Mouse (Mus musculus) heart, postnatal 14 days (tissue): ENCODE results near the gene Daam2. TPM values are rescaled to one million over a fixed set of nuclear protein-coding genes. Genes with fewer than 3 reads are reported as not detected.
A peak's percentile ranks its signal among the peaks of the same experiment; 100 is the strongest.
"Not testable (repeated sequence)": the region's sequence is repeated elsewhere in the genome, so short reads cannot be mapped to it uniquely, and the experiment has no call there.

Experiments used
- DNase-seq, 2 experiments: peaks; one replicate each; pipeline ENCODE4 v3.0.0; 2021 to 2022
- intact Hi-C: fragments of 180-260 bp; cut with DNase I; formaldehyde crosslinking; loops from one replicate; pipeline ENCODE4 v1.15.1; 2025
- total RNA-seq, 2 experiments: library from RNA; stranded (reverse); gene quantifications; 2 replicates each; pipeline ENCODE4 v1.2.3; 2021

Gene Daam2
- total RNA-seq, 2 experiments from 2014 or later, result 10.6 to 13.0 TPM

- intact Hi-C loops, result not testable (repeated sequence)
- DNase-seq, result peak in 1 of 2 experiments; percentile 0
These were observed 126.8 kb downstream of the Daam2 start for GRCm38 (mm10) chr17:49437306-49437705.

GRCm38 (mm10) chr17:49436631-49437030, 127.5 kb downstream of the Daam2 start:
- no peak for DNase-seq

GRCm38 (mm10) chr17:49435081-49435480, 129.1 kb downstream of the Daam2 start:
- peak in 1 of 2 experiments; percentile 0 for DNase-seq
- intact Hi-C loops, result loop anchor here (2.0 kb wide), 1 partner anchor 22 kb away; no protein-coding TSS in a partner anchor

More at GRCm38 (mm10) chr17:49436631-49437030, 127.5 kb downstream of the Daam2 start:
- intact Hi-C loops, result no loop called here

GRCm38 (mm10) chr17:49434236-49434635, 129.9 kb downstream of the Daam2 start:
- intact Hi-C loops, result loop anchor here (2.0 kb wide), 1 partner anchor 23 kb away; no protein-coding TSS in a partner anchor

GRCm38 (mm10) chr17:49433071-49433470, 131.1 kb downstream of the Daam2 start:
- intact Hi-C loops, result no loop called here
- no peak for DNase-seq

More at GRCm38 (mm10) chr17:49434236-49434635, 129.9 kb downstream of the Daam2 start:
- DNase-seq, result peak in 1 of 2 experiments; percentile 0

GRCm38 (mm10) chr17:49432071-49432711, 132.0 kb downstream of the Daam2 start:
- DNase-seq, result peak; percentile 69 to 70
- intact Hi-C loops, result no loop called here

GRCm38 (mm10) chr17:49431176-49431575, 133.0 kb downstream of the Daam2 start:
- intact Hi-C loops, result no loop called here
- no peak for DNase-seq

GRCm38 (mm10) chr17:49430136-49430535, 134.0 kb downstream of the Daam2 start:
- peak in 1 of 2 experiments; percentile 18 for DNase-seq
- intact Hi-C loops, result no loop called here

- intact Hi-C loops, result no loop called here
- no peak for DNase-seq
These were observed 134.5 kb downstream of the Daam2 start for GRCm38 (mm10) chr17:49429471-49430129.

GRCm38 (mm10) chr17:49428751-49429415, 135.3 kb downstream of the Daam2 start:
- peak; percentile 22 to 25 for DNase-seq
- intact Hi-C loops, result no loop called here

- intact Hi-C loops, result no loop called here
- DNase-seq, result peak; percentile 93 to 96
These were observed 135.9 kb downstream of the Daam2 start, which contains the start of gene Mocs1 for GRCm38 (mm10) chr17:49428239-49428688. Mocs1 (plus strand) TSS chr17:49428362.

- intact Hi-C loops, result no loop called here
These were observed 136.4 kb downstream of the Daam2 start for GRCm38 (mm10) chr17:49427631-49428238.

GRCm38 (mm10) chr17:49423872-49424271, 140.3 kb downstream of the Daam2 start:
- DNase-seq, result no peak
- intact Hi-C loops, result no loop called here

More at GRCm38 (mm10) chr17:49427631-49428238, 136.4 kb downstream of the Daam2 start:
- DNase-seq, result no peak

- intact Hi-C loops, result no loop called here
- no peak for DNase-seq
These were observed 141.1 kb downstream of the Daam2 start for GRCm38 (mm10) chr17:49423067-49423325.

- intact Hi-C loops, result no loop called here
- DNase-seq, result no peak
These were observed 141.7 kb downstream of the Daam2 start for GRCm38 (mm10) chr17:49422286-49423066.

- no peak for DNase-seq
- intact Hi-C loops, result no loop called here
These were observed 144.3 kb downstream of the Daam2 start for GRCm38 (mm10) chr17:49419813-49420212.

GRCm38 (mm10) chr17:49416228-49416627, 147.9 kb downstream of the Daam2 start:
- no peak for DNase-seq
- intact Hi-C loops, result no loop called here

GRCm38 (mm10) chr17:49413554-49413953, 150.6 kb downstream of the Daam2 start:
- no peak for DNase-seq
- intact Hi-C loops, result no loop called here

GRCm38 (mm10) chr17:49412974-49413373, 151.2 kb downstream of the Daam2 start:
- DNase-seq, result no peak
- intact Hi-C loops, result no loop called here
